Mouse (Mus musculus): ENCODE measurements around the gene Dclk1.

The Dclk1 gene

GRCm38 (mm10) chr3:55336895-55337294, 94.7 kb downstream of the Dclk1 start:
- no peak for DNase-seq (ENCODE audit: low read depth)

- DNase-seq (ENCODE audit: low read depth) = no peak
These were observed 95.5 kb downstream of the Dclk1 start for GRCm38 (mm10) chr3:55337671-55338070.

DNA sequence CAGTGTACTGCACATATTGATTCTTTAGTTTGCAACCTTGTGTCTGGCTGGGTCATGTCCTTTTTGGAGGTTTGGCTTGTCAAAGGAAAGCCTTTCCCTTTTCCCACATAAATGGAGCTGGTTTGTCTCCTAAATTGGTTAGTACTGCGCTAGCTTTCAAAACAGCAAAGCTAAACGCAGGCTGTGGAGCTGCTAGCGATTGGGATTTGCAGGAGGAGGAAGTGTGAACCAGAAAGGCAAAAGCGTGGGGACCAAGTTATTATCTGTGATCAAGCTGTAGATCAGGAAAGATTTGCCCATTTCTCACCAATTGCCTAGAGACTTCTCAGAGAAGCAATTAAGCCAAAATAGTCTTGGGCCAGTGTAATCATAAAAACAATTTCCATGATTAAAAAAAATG, 100.3 kb downstream of the Dclk1 start:
- DNase-seq (ENCODE audit: low read depth) = no peak

- DNase-seq (ENCODE audit: low read depth) = no peak
These were observed 105.3 kb downstream of the Dclk1 start for GRCm38 (mm10) chr3:55347371-55348025.

DNA sequence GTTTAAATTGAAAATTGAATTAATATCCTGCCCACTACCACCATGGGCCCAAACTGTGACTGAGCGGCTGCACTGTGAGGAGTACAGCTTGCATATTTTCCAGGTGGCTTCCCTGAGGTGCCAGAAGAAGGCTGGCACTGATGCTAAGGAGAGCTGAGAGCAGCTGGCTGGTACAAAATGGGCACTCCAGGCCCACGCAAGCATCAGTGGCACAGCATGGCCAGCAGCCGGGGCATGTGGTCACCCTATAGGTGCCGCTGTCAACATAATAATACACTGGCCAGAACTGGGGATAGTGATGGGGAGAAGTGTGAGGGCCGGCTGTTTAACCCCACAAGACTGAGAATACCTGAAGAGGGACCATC, 105.8 kb downstream of the Dclk1 start:
- DNase-seq (ENCODE audit: low read depth) = no peak

- DNase-seq (ENCODE audit: low read depth) = no peak
These were observed 108.0 kb downstream of the Dclk1 start for GRCm38 (mm10) chr3:55350194-55350593.

DNA sequence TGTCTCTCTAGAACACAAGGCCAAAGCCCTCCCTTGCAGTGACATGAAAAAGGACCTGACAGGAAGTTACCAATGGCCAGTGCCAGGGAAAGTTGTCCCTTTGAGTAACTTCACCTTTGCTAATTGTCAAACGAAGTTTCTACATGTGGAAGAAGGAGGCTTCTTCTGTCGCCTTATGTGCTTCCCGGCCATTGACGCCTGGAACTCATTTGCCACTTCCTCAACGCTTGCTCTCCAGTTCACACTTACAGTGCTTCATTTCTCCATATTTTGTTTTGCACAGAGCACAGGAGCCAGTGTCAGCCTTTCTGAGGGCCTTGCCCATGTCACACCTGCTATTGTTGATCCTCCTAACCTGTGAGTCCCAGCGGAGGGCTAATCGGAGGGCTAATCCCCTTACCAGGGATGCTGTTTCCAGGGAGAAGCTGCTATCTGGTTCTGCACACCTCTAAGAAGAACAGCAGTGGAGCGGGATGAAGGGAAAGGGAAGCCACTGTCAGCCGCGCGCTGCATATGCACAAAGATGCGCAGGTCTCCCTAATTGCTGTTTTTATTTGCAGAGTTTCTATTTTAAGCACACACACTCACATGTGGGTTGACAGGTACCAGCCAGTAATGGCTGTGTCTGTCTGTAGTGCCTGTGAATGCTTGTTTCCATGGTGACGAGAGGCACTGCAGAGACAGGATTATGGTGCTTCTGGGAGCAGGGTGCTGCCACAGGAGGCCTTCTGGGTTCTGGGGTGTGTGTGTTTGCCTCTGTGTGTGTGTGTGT, 109.3 kb downstream of the Dclk1 start:
- DNase-seq (ENCODE audit: low read depth) = no peak

- DNase-seq (ENCODE audit: low read depth) = no peak
These were observed 110.4 kb downstream of the Dclk1 start for GRCm38 (mm10) chr3:55352529-55352928.

DNA sequence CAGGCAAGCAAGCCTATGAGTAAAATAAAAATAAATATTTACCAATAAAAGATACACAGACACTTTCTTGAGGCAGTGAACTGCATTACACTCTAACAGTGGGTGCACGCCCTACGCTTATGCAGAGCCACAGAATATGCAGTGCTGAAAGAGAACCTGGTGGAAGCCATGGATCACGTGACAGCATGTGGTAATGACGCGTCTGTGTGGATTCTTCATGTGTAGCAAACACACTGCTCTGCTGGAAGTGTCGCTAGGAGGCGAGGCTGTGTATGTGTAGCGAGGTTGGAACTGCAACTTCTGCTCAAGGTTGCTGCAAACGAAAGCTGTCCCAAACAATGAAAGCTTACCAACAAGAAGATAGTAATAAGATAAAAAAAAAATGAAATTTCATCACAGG, 111.0 kb downstream of the Dclk1 start:
- DNase-seq (ENCODE audit: low read depth) = peak; percentile 22

DNA sequence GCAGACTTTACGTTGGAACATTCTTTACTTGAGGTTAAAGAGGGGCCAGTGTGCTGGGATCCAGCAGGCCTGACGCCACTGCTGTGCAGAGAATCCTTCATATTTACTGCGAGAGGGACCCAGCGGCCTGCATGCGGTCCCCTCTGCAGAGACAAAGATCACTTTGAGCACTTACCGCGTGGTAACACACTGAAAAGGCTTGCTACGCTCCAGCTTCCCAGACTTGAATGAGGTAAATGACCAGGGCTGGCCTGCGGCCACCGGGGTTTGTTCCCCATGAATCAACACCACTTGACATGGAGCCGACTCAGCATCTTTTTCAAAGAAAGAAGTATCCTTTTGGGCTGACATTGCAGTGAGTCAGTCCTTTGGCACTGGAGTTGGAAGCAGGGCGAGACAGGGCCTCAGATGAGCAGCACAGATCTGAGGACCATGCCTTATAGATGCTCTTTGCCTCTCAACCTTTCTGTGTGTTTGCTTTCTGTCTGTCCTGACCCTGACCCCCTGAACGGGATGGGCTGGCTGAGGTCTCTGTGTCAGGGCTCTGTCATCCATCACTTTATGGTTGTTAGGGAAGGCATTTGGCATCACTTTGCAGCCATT, 111.8 kb downstream of the Dclk1 start:
- DNase-seq (ENCODE audit: low read depth) = peak; percentile 95

DNA sequence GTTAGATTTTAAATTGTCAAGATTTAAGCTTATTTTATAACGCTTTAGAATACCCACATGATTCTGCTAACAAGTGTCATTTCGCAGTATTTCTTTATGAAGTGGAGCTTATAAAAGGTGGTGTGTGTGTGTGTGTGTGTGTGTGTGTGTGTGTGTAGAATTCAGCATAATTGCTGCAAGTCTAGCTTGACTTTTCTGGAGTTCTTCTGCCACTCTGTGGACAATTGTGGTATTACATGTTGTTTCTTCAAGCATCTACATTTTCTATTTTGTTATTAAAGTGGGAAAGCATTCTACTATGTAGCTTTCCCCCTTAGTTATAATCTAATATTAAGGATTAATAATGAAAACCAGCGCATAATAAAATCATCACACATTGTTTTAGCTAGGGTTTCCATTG, 112.6 kb downstream of the Dclk1 start:
- peak; percentile 92 for DNase-seq (ENCODE audit: low read depth)

- no peak for DNase-seq (ENCODE audit: low read depth)
These were observed 116.3 kb downstream of the Dclk1 start for GRCm38 (mm10) chr3:55358486-55358885.

DNA sequence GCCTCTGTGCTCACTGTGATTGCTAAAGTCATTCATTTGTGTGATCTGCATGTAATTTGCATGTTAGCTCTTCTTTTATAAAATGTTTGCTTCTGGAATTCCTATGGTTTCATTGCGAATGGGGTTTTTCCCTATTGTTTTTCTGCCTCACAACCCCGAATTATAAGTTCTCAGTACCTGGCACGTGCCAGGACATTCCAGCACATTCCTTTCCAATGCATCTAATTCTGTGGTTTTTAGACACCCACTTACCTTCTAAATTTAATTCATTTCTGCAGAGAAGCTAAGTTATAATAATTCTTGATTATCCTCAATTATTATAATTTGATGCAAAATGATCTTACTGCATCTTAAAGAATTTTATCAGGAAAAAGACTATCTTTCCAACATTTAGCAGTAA, 118.7 kb downstream of the Dclk1 start:
- no peak for DNase-seq (ENCODE audit: low read depth)

DNA sequence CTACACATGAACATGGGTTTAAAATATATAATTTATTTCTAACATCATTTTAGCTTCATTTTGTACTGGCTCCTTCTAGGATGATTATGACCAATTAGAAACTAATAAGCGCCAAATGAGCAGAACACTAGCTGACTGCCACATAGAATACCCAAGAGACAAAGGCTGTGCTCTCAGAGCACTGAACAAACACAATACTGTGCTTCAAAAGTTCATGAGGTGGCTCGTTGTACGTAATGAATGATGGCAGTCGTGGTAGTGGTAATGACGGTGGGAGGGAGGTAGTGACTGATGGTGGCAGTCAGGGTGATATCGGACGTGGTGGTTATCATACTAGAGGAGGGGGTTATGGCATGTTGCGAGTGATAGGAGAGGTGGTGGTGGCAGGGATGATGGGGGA, 125.0 kb downstream of the Dclk1 start:
- DNase-seq (ENCODE audit: low read depth) = no peak

DNA sequence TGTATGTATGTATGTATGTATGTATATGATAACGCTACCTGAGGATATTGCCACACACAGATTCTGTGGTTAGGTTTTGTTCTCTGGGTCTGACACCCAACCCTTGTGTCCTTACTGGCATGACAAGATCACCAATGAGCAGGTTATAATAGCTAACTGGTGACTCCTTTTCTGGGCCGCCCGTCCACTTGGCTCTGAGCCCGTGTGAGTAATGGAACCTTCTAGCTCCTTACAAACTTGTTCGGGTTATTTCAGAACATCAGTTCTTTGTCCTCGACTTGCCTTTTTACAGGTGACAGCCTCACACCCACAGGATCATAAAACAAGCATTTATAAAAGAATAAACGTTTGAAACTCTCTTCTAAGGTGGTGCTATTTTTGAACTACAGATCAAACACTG, 127.0 kb downstream of the Dclk1 start:
- DNase-seq (ENCODE audit: low read depth) = peak; percentile 43

DNA sequence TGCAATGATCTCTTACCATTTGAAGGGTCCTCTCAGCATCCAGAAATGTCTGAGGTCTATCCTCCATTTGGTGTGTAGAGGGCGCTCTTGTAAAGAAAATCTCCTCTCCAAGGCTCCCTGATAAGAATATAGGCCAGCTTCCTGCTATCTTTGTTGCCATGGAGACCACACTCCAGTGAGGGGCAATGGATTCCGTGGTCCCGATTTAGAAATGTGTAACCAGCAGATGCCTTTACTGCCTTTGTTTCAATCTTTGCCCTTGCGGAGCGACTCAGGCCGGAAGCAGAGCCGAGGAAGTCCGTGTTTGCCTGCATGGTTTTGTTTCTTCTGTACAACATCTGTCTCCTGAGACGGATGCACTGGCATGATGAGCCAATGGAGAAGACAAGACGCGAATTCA, 131.5 kb downstream of the Dclk1 start:
- DNase-seq (ENCODE audit: low read depth) = peak; percentile 80

GRCm38 (mm10) chr3:55378591-55378990, 136.4 kb downstream of the Dclk1 start:
- DNase-seq (ENCODE audit: low read depth) = no peak

GRCm38 (mm10) chr3:55380471-55380870, 138.3 kb downstream of the Dclk1 start:
- DNase-seq (ENCODE audit: low read depth) = no peak

DNA sequence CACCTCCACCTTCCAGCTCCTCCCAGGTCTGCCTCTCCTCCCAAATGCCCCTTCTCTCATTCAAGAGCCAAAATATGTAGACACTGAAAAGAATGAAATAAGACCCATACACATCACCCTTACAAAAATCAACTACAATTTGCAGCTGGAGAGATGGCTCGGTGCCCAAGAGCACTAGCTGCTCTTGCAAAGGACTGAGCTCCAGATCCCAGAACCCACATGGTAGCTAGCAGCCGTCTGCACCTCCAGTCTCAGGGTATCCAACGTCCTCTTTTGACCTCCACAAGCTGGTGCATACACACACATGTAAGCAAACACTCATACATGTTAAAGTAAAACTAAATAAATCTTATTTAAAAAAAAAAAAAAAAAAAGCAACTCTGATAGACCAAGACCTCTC, 150.4 kb downstream of the Dclk1 start:
- peak; percentile 75 for DNase-seq (ENCODE audit: low read depth)

- no peak for DNase-seq (ENCODE audit: low read depth)
These were observed 151.4 kb downstream of the Dclk1 start for GRCm38 (mm10) chr3:55393549-55393948.

DNA sequence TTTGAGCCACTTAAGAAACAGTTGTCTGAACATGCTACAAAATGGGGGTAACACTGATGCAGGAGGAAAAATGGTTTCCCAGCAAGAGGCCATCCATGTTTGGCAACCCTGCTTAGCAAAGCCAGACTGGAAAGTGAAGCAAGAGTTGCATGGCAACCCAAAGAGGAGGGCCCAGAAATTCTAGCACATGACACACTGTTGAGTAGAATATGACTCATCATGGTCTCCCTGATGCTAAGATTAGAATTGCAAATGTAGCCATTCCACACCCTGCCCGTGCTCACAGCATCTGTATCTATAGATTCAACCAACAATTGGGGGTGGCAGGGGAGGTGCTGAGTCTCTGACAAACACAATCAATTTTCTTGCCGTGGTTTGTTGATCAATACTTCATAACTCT, 154.6 kb downstream of the Dclk1 start:
- peak; percentile 89 for DNase-seq (ENCODE audit: low read depth)

DNA sequence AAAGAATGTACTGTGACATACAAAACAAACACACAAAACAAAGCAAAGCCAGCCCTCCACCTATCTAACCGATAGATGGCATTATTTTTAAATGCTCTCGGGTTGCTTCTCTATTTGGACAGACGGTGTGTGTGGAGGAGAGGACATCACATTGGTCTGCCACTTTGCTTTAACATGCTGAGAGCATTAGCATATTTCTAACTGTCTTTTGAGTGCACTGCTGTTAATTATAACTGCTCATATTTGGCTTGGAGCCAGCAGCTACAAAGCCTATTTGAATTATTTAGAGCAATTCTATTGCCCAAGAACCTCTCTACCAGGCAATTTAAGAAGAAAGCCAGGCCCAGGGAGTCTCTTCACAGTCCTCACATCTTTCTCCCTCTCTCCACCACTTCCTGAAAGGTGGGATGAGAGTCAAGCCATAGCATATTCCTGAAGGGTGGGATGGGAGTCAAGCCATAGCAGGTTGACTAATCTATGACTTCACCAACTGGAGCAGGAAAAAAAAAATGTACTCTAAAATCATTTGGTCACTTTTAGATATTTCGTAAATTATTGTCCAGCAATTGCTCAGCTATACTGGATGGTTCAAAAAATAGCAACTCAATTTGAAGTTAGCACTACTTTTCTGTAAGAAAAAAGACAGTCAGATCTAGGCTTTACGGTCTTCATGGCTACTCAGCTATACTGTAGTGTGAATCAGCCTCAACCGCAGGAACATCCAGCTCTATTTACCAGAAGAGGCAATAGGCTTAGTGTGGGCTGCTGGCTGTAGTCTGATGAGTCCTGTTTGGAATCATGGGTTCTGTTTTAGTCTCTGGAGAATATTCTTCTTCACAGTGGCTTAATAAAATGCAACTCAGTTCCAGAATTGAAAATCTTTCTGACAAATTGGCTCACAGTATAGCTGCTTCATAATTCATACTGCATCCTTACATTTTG, 155.9 kb downstream of the Dclk1 start:
- DNase-seq (ENCODE audit: low read depth) = peak; percentile 29
